Mouse (Mus musculus) kidney, embryonic 15.5 days (tissue): ENCODE measurements at regions not wholly inside any gene's neighbourhood (a gene's known extent, or its start where the extent isn't known, plus 50 kb on each side); places are given as distances from the start of the nearest gene placed in this dataset.

Source experiments
- ATAC-seq: fragments of 200-750 bp; cut with Nextera tagmentation; replicated peaks from 2 replicates; pipeline ENCODE4 v1.8.0; 2017; ENCODE audit warnings: moderate TSS enrichment; ENCODE audit not compliant: low FRiP score
- H3K27ac ChIP-seq: fragments of 300-500 bp; sonication (generic); 2 replicates; pipeline ENCODE4 v1.5.1; 2015; ENCODE audit warnings: mild to moderate bottlenecking, inconsistent platforms
- H3K27me3 ChIP-seq: fragments of 300-500 bp; sonication (generic); 2 replicates; pipeline ENCODE4 v1.6.1; 2015; ENCODE audit warnings: inconsistent platforms
- H3K36me3 ChIP-seq: fragments of 300-500 bp; sonication (generic); 2 replicates; pipeline ENCODE4 v1.6.1; 2015; ENCODE audit warnings: inconsistent platforms
- H3K4me1 ChIP-seq: fragments of 300-500 bp; sonication (generic); 2 replicates; pipeline ENCODE4 v1.6.1; 2015; ENCODE audit warnings: inconsistent platforms
- H3K4me2 ChIP-seq: fragments of 300-500 bp; sonication (generic); 2 replicates; pipeline ENCODE4 v1.6.1; 2015; ENCODE audit warnings: moderate library complexity, mild to moderate bottlenecking, inconsistent platforms
- H3K4me3 ChIP-seq: fragments of 300-500 bp; sonication (generic); replicated peaks from 2 replicates; pipeline ENCODE4 v1.5.1; 2015; ENCODE audit warnings: mild to moderate bottlenecking, inconsistent platforms
- H3K9ac ChIP-seq: fragments of 300-500 bp; sonication (generic); 2 replicates; pipeline ENCODE4 v1.6.1; 2015; ENCODE audit warnings: mild to moderate bottlenecking, inconsistent platforms
- H3K9me3 ChIP-seq: fragments of 300-500 bp; sonication (generic); replicated peaks from 2 replicates; pipeline ENCODE4 v1.6.1; 2016; ENCODE audit warnings: inconsistent platforms
- WGBS: fragments of 180-500 bp; shearing (Covaris S2); methylation state at CpG from one replicate; pipeline ENCODE4 v1.1.7; 2015; ENCODE audit warnings: mixed read lengths; 5-methylcytosine and 5-hydroxymethylcytosine counted together

DNA sequence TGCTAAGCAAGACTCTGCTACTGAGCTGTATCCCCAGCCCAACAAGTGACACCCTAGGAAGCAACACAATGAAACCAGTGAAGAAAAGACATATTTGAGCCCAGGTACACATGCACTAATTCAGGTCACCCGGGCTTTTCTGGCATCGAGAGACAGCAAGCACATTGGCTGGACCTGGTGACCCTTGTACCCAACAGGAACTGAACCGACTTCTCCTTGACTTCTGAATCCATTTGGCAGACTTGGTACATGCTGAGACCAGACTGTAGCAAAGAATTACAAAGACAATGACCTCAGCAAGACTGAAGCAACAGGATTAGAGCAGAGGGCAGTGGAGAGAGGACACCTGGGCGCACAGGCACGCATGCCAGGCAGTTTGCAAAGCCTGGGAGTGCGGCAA lies 79.1 kb downstream of the Sema4f start:
- no peak overlapping the region for H3K9ac ChIP-seq
- no peak overlapping the region for H3K27ac ChIP-seq
- H3K27me3 ChIP-seq = no peaks in the 10 kb centered on the region
- no peak overlapping the region for H3K4me3 ChIP-seq
- H3K4me1 ChIP-seq = peaks cover 16% of the 10 kb centered on the region
- no peak overlapping the region for H3K4me2 ChIP-seq
- WGBS = 84% methylated on average over 6 of the region's 6 CpGs
- no peaks in the 10 kb centered on the region for H3K36me3 ChIP-seq
- ATAC-seq = no peak
- H3K9me3 ChIP-seq = no peaks in the 10 kb centered on the region

DNA sequence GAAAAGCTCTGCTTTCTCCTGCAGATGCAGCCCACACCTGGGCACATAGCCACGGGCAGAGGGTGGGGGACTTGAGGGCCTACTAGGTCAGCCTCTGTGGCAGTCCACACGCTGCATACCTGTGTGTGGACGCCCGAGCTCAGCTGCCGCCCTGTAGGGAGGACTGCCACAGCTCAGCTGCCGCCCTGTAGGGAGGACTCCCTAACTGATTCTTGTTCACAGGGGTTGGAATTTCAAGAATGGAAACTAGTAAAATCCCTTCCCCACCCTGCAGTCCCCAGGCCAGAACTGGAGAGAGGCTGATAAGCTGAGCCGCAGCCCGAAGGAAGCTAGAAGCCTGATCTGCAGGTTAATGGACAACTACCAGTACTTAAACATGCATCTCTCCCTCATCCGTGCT lies 82.0 kb upstream of the Hk2 start:
- ATAC-seq = peak; percentile 58
- H3K27me3 ChIP-seq = no peaks in the 10 kb centered on the region
- no peaks in the 10 kb centered on the region for H3K36me3 ChIP-seq
- H3K9ac ChIP-seq = no peak overlapping the region
- no peak overlapping the region for H3K4me3 ChIP-seq
- H3K4me2 ChIP-seq = no peak overlapping the region
- whole genome bisulfite sequencing = 78% methylated on average over 9 of the region's 9 CpGs
- H3K4me1 ChIP-seq = no peaks in the 10 kb centered on the region
- no peak overlapping the region for H3K27ac ChIP-seq
- H3K9me3 ChIP-seq = no peaks in the 10 kb centered on the region

DNA sequence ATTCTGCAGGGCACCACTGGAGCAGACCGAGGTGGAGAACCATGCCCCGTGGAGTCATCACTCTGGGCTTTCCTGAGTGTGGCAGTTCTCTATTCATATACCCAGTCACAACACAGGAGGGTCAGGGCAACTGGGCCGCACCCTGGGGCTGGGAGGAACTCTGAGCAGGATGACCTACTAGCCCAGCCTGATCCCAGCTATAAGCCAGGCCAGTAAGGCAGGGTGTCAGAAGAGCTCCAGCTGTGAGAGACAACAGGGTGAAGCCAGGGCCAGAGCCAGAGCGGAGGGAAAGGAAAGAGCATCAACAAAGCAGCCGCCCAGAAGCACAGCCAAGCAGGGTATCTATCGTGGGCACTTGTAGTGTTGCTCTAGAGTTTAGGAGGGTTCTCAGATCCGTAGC lies 81.1 kb upstream of the Hk2 start:
- no peaks in the 10 kb centered on the region for H3K36me3 ChIP-seq
- 69% methylated on average over 7 of the region's 7 CpGs for WGBS
- no peaks in the 10 kb centered on the region for H3K4me1 ChIP-seq
- H3K9me3 ChIP-seq = no peaks in the 10 kb centered on the region
- ATAC-seq = no peak
- H3K4me2 ChIP-seq = no peak overlapping the region
- no peak overlapping the region for H3K27ac ChIP-seq
- no peak overlapping the region for H3K4me3 ChIP-seq
- H3K27me3 ChIP-seq = no peaks in the 10 kb centered on the region
- no peak overlapping the region for H3K9ac ChIP-seq

DNA sequence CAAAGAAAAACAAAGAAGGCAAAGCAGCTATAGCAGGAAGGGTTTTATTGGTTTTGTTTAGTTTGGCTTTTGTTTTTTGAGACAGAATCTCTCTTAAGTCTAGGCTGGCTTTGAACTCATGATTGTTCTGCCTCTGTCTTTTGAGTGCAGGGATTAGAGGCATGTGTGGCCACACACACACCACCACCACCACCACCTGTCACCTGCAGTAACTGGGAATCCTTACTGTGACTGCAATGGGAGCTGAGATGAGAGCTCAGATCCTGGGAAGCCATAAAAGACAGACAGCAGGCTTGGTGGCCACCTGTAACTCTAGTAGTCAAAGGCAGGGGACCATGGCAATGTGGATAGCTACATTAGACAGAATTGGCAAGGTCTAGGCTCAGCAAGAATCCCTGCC lies 80.5 kb upstream of the Hk2 start:
- Histone ChIP-seq H3K4me1 (no peaks in the 10 kb centered on the region), H3K4me2 (no peak overlapping the region), H3K9ac (no peak overlapping the region), H3K27me3 (no peaks in the 10 kb centered on the region), H3K9me3 (no peaks in the 10 kb centered on the region), H3K27ac (no peak overlapping the region), H3K36me3 (no peaks in the 10 kb centered on the region), H3K4me3 (no peak overlapping the region)
- no peak for ATAC-seq

DNA sequence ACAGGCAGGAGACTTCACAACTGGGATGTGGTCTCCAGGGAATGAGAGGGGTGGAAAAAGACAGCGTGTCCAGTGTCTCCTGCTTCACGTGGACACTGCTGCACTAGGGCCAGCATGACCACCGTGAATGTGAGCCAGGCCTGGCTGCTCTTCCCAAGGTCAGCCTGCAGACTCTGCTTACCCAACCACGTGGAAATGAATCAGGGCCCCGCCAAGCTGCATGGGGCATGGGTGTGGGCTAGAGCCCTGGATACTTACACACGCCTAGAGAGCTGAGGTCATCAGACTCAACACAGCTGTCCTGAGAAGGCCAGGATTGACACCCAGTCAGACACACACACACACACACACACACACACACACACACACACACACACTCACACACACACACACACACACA lies 80.1 kb upstream of the Hk2 start:
- Histone ChIP-seq H3K27ac (no peak overlapping the region), H3K4me3 (no peak overlapping the region), H3K36me3 (no peaks in the 10 kb centered on the region), H3K9ac (no peak overlapping the region), H3K9me3 (no peaks in the 10 kb centered on the region), H3K4me1 (no peaks in the 10 kb centered on the region), H3K4me2 (no peak overlapping the region), H3K27me3 (no peaks in the 10 kb centered on the region)
- 0 out of 2 replicates have a peak, but pooled peaks have one; percentile 33 for ATAC-seq
- 58% methylated on average over 6 of the region's 6 CpGs for WGBS

DNA sequence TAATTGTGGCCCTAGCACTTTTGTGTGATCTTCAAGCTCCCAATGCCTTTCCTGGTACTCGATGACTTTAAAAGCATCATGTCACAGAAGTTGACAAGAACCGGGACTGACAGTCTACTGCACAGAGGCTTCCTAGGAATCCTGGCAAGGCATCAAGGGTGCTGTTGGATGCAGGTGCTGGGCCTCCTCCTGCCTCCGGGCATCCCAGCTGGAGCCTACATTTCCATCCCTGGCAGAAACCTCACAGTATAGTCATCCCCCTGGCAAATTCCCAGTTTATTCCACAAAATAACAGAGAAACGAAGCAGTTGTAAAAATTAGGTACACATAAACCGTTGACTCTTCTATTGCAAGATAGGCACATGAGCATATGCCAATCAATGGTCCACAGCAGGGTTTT lies 78.8 kb upstream of the Hk2 start:
- ATAC-seq = no peak
- Histone ChIP-seq H3K9ac (no peak overlapping the region), H3K4me2 (no peak overlapping the region), H3K27ac (no peak overlapping the region), H3K36me3 (no peaks in the 10 kb centered on the region), H3K9me3 (no peaks in the 10 kb centered on the region), H3K4me3 (no peak overlapping the region), H3K4me1 (no peaks in the 10 kb centered on the region), H3K27me3 (no peaks in the 10 kb centered on the region)
- 87% methylated on average over 5 of the region's 5 CpGs for WGBS

DNA sequence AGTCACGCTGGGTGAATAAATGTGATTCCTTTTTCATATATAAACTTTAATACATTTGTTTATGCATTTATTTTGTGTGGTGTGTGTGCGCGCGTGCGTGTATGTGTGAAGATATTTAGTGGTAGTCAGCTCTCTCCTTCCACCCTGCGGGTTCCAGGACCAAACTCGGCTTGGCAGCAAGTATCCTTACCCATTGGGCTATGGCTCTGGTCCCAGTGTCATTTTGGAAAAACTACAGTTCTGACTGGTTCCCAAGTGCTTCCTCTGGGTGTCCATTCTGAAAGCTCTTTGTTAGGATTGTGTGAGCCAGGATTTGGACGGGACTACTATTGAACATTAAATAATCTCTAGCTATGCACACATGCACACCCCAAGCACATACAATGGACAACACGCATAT lies 76.3 kb upstream of the Hk2 start:
- 92% methylated on average over 9 of the region's 9 CpGs for WGBS
- Histone ChIP-seq H3K27ac (no peak overlapping the region), H3K9me3 (no peaks in the 10 kb centered on the region), H3K4me1 (no peaks in the 10 kb centered on the region), H3K9ac (no peak overlapping the region), H3K4me2 (no peak overlapping the region), H3K27me3 (no peaks in the 10 kb centered on the region), H3K4me3 (no peak overlapping the region), H3K36me3 (no peaks in the 10 kb centered on the region)
- ATAC-seq = no peak

DNA sequence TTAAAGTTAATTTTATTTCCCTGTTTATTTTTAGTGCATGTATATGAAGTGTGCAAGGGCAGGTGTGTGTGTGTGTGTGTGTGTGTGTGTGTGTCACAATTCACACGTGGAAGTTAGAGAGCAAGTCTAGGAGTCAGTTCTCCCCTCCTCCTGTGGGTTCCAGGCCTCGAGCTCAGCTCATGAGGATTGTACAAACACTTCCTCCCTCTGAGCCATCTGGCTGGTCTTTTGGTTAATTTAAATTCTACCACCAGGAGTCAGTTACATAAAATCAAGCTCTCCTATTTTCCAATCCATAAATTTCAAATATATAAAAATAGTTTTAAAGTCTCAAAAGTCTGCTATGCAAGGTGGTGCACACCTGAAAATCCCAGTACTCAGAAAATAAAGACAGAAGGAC lies 73.3 kb upstream of the Hk2 start:
- no peak overlapping the region for H3K9ac ChIP-seq
- H3K4me1 ChIP-seq = no peaks in the 10 kb centered on the region
- no peak for ATAC-seq
- no peak overlapping the region for H3K27ac ChIP-seq
- H3K27me3 ChIP-seq = no peaks in the 10 kb centered on the region
- WGBS = 65% methylated on average over 2 of the region's 2 CpGs
- H3K36me3 ChIP-seq = no peaks in the 10 kb centered on the region
- H3K9me3 ChIP-seq = no peaks in the 10 kb centered on the region
- no peak overlapping the region for H3K4me3 ChIP-seq
- H3K4me2 ChIP-seq = no peak overlapping the region

DNA sequence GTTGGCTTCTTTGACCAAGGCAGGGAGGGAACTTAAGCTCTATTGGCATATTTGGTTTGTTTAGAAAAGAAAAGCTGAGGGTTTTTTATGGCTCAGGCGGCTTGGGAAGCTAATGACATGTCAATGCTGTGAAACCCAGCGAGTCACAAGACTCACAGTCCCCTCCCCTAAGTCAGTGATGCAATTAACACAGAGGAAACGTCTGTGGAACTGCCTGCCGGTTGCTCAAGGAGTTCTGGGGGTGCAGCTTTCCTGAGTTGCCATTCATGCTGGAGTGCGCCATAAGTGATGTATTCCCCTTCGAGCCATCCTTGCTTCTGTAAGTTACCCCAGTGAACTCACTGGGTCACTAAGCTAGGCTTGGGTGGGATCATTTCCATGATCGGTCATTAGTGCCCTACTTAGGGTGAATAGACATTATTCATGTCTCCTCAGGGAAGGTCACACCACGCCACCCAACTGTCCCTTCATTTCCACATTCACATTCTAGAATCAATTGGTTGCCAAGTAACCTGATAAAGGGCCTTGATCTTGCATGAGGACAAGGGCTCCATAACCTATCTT lies 72.4 kb upstream of the Hk2 start:
- 59% methylated on average over 8 of the region's 8 CpGs for WGBS
- Histone ChIP-seq H3K4me1 (no peaks in the 10 kb centered on the region), H3K4me2 (no peak overlapping the region), H3K36me3 (no peaks in the 10 kb centered on the region), H3K27me3 (no peaks in the 10 kb centered on the region), H3K27ac (no peak overlapping the region), H3K4me3 (no peak overlapping the region), H3K9me3 (no peaks in the 10 kb centered on the region), H3K9ac (no peak overlapping the region)
- no peak for ATAC-seq

DNA sequence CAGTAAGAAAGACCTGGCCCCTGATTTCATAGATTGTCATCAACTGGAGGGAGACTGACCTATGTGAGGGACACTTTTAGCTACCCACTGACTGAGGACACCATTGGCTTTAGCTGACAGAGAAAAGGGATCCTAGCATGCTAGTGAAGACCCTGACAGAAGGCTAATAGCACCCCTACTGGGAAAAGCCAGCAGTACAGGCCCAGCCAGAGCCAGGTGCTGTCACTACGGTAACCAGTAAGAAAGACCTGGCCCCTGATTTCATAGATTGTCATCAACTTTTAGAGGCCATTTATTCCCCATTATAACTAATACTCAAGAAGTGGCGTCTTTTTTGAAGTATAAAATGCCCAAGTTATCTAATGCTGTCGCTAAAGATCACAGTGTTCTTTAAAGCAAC lies 70.2 kb upstream of the Hk2 start:
- WGBS = 61% methylated on average over 3 of the region's 3 CpGs
- 0 out of 2 replicates have a peak, but pooled peaks have one; percentile 36 for ATAC-seq

DNA sequence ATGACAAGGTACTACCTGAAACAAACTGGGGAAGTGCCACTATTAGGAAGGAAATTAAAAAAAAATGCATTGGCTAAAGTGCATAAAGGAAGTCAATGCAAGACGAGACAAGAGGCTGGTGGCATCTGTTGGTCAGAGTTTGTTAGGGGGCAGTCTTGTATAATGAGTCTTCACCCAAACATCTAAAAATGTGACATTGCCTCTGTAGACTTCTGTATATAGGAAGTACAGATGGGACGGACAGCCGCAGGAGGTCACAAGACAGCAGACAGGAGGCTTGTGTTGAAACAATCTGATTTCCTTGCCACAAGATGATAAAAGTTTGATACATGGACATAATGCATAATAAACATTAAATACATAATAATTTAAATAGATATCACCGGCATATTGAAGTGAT lies 69.6 kb upstream of the Hk2 start:
- WGBS = 82% methylated on average over 4 of the region's 4 CpGs
- Histone ChIP-seq H3K4me3 (no peak overlapping the region), H3K9me3 (no peaks in the 10 kb centered on the region)

More for the DNA sequence above, 70.2 kb upstream of the Hk2 start:
- H3K4me2 ChIP-seq = no peak overlapping the region
- H3K9ac ChIP-seq = no peak overlapping the region
- H3K4me3 ChIP-seq = no peak overlapping the region
- no peaks in the 10 kb centered on the region for H3K9me3 ChIP-seq
- no peaks in the 10 kb centered on the region for H3K4me1 ChIP-seq
- H3K36me3 ChIP-seq = no peaks in the 10 kb centered on the region
- no peak overlapping the region for H3K27ac ChIP-seq
- H3K27me3 ChIP-seq = no peaks in the 10 kb centered on the region

DNA sequence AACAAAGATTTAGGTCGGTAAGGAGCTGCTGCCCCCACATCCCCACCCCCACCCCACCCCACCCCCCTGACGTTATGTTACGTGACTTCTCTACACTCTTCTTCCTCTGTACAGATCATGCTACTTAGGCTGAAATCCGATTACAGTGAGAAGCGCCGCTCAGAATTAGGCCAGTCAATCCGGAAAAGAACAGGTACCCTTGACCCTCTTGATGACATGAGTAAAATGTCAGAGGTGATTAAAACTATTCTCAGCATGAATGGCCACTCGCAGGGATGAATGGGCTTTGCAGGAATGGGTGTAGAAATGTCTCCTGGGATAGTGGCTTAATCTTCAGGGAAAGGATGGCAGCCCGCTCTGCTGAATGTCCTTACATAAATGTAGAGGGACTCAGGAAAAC lies 63.0 kb upstream of the Hk2 start:
- Histone ChIP-seq H3K9ac (no peak overlapping the region), H3K27me3 (no peaks in the 10 kb centered on the region), H3K27ac (no peak overlapping the region), H3K9me3 (no peaks in the 10 kb centered on the region), H3K4me1 (peaks cover 9% of the 10 kb centered on the region; the same call in 1 of the 2 replicates), H3K4me3 (no peak overlapping the region), H3K4me2 (no peak overlapping the region), H3K36me3 (no peaks in the 10 kb centered on the region)
- WGBS = 62% methylated on average over 9 of the region's 9 CpGs
- ATAC-seq = no peak

More for the DNA sequence above, 69.6 kb upstream of the Hk2 start:
- Histone ChIP-seq H3K4me1 (no peaks in the 10 kb centered on the region), H3K4me2 (no peak overlapping the region), H3K9ac (no peak overlapping the region), H3K27me3 (no peaks in the 10 kb centered on the region), H3K36me3 (no peaks in the 10 kb centered on the region), H3K27ac (no peak overlapping the region)
- ATAC-seq = no peak
